Mouse (Mus musculus) cortical plate, adult 2 months (tissue): ENCODE measurements around the gene Pdk4.

ENCODE experiments used
- CTCF ChIP-seq: fragments of 200-500 bp; IDR thresholded peaks from 2 replicates; pipeline ENCODE4 v1.5.1; 2011; ENCODE audit warnings: mild to moderate bottlenecking, control low read depth, low read length; ENCODE audit not compliant: insufficient read depth; ENCODE audit errors: extremely low read depth
- POLR2A ChIP-seq: fragments of 200-500 bp; IDR thresholded peaks from 2 replicates; pipeline ENCODE4 v1.6.1; 2011; ENCODE audit warnings: mild to moderate bottlenecking, low read length, control low read depth; ENCODE audit not compliant: insufficient read depth; ENCODE audit errors: extremely low read depth

DNA sequence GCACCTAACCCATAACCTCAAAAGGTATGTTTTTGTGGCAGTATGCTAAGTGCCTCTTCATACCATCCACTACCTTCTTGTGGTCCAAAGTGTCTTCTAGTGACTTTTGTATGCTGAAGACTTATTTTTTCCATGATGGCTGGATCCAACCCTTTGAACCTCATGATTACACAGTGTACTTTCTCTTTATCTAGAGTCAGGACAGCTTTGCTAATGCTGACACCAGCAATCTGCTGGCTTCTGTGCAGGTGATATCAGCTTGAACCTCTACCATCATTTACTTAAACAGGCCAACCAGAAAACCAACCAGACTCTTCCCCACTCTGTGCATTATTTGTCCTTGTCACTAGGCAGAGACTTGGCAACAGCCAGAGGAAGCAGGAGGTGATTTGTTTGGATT lies 39.6 kb upstream of the Pdk4 start:
- TF ChIP-seq CTCF (no peak), POLR2A (no peak)
